Mouse (Mus musculus) cortical plate, adult 2 months (tissue): ENCODE measurements around the gene Hdc. TPM values are rescaled to one million over a fixed set of nuclear protein-coding genes. Genes with fewer than 3 reads are reported as not detected.
A peak's percentile ranks its signal among the peaks of the same experiment; 100 is the strongest.

Experiments used
- H3K27ac ChIP-seq: fragments of 200-500 bp; 2 replicates; pipeline ENCODE4 v1.5.1; 2012; ENCODE audit warnings: low read length, control low read depth, inconsistent platforms; ENCODE audit not compliant: insufficient read depth
- H3K4me1 ChIP-seq: fragments of 200-500 bp; 2 replicates; pipeline ENCODE4 v1.6.1; 2011; ENCODE audit warnings: low read length; ENCODE audit not compliant: control insufficient read depth, insufficient read depth
- H3K4me3 ChIP-seq: fragments of 200-500 bp; 2 replicates; pipeline ENCODE4 v1.5.1; 2011; ENCODE audit warnings: mild to moderate bottlenecking, low read length, control low read depth; ENCODE audit not compliant: insufficient read depth
- CTCF ChIP-seq: fragments of 200-500 bp; IDR thresholded peaks from 2 replicates; pipeline ENCODE4 v1.5.1; 2011; ENCODE audit warnings: mild to moderate bottlenecking, control low read depth, low read length; ENCODE audit not compliant: insufficient read depth; ENCODE audit errors: extremely low read depth
- POLR2A ChIP-seq: fragments of 200-500 bp; IDR thresholded peaks from 2 replicates; pipeline ENCODE4 v1.6.1; 2011; ENCODE audit warnings: mild to moderate bottlenecking, low read length, control low read depth; ENCODE audit not compliant: insufficient read depth; ENCODE audit errors: extremely low read depth
- polyA plus RNA-seq: library from polyadenylated mRNA; depleted of rRNA; stranded (reverse); fragments of >200 nt; gene quantifications from 2 replicates; pipeline ENCODE4 v1.2.3, GENCODE M21; 2012; rRNA removed

Gene Hdc
- polyA plus RNA-seq = 1.3 and 1.6 TPM in 2 replicates

GRCm38 (mm10) chr2:126619249-126619704, at the start of gene Hdc:
TSS of gene Hdc (minus strand) at chr2:126619299.
- no peak within 1 kb of the TSS for H3K27ac ChIP-seq
- H3K4me1 ChIP-seq = no peaks in the 10 kb centered on the region
- no peak within 1 kb of the TSS for H3K4me3 ChIP-seq
- TF ChIP-seq CTCF = no peak
- no peak for TF ChIP-seq POLR2A

DNA sequence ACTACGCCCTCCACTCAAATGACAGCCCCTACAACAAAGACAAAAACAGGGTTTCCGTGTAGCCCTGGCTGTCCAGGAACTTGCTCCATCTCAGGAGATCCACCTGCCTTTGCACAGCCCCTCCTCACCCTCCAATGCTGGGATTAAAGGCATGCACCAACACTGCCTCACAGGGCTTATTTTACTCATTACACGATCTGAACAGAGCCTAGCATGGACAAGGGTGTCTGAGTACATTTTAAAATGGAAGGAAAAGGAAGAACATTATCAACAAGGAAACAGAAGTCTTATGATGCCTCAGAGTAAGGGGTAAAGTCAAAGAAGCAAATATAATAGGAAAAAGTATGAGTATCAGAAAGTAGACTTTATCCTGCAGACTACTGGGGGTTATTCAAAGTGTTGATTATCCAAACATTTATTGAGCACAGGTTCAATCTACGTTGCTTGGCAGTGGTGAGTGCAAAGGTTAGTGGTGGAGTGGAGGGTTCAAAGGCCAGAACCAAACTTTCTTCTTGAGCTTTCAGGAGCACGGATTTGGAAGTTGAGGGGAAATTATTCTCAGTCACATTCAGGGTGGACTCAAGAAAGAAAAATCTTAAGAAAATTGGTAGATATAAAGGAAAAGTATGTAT, 49.6 kb upstream of the Hdc start:
- no peak overlapping the region for H3K4me3 ChIP-seq
- TF ChIP-seq POLR2A = no peak
- TF ChIP-seq CTCF = no peak
- peaks cover 3% of the 10 kb centered on the region; the same call in 1 of the 2 replicates for H3K4me1 ChIP-seq
- no peak overlapping the region for H3K27ac ChIP-seq

DNA sequence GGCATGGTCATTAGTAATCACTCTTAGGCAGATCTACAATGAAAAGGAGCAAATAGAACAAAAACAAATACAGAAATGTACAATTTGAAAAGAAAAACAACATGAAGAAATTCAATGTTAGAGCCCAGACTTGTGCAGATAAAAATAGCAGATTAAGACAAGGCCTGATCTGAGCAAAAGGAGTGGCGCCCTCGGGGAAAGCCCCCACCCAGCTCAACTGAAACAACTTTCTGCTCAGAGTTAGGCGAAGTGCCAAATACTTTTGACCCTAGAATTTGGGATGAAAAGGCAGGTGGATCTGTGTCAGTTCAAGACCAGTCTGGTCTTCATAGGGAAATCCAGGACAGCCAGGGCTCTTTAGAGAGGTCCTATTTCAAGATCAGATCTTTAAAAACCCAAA, 46.9 kb upstream of the Hdc start:
- H3K27ac ChIP-seq = no peak overlapping the region
- H3K4me3 ChIP-seq = no peak overlapping the region
- no peaks in the 10 kb centered on the region for H3K4me1 ChIP-seq
- TF ChIP-seq CTCF (no peak), POLR2A (no peak)

DNA sequence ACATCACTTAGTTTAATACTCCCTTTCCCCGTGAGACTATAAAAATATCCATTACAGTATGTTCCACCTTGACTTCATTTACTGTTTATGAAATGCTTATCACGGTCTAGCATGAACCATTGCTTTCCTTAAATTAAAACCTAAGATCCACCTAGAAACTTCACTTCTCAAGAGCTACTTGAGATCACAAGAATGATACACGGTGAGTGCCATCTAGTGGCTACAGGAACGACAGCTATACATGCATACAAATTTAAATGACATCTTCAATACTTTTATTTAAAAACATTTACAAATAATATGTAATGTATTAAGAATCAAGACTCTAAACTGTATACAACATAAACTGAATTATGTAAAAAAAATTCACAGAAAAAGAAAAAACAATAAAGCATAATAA, 44.4 kb upstream of the Hdc start:
- Histone ChIP-seq H3K4me3 (no peak overlapping the region), H3K4me1 (no peaks in the 10 kb centered on the region), H3K27ac (no peak overlapping the region)
- TF ChIP-seq CTCF (peak; percentile 12; the same call in 1 of the 2 replicates), POLR2A (no peak)

GRCm38 (mm10) chr2:126652929-126653328, 33.8 kb upstream of the Hdc start:
- Histone ChIP-seq H3K27ac (no peak overlapping the region), H3K4me1 (no peaks in the 10 kb centered on the region), H3K4me3 (no peak overlapping the region)
- no peak for TF ChIP-seq CTCF
- no peak for TF ChIP-seq POLR2A

DNA sequence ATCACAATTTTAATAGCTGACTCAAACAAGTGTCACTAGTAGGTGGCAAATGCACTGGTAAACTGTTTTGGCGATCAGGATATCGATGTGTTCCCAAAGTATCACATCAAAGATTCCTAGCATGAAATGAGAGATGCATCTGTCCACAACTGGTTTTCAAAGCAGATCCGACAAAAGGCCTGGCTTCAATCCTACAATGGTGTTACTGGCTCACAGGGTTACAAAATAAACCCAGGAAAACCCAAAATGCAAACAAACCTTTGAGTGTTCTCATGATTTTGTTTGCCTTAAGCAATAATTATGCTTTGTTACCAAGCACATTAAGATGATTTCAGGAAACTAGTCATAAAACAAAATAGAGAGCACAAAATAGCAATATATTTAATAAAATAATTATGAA, 28.7 kb upstream of the Hdc start:
- no peak overlapping the region for H3K4me3 ChIP-seq
- H3K27ac ChIP-seq = no peak overlapping the region
- no peaks in the 10 kb centered on the region for H3K4me1 ChIP-seq
- no peak for TF ChIP-seq CTCF
- no peak for TF ChIP-seq POLR2A

DNA sequence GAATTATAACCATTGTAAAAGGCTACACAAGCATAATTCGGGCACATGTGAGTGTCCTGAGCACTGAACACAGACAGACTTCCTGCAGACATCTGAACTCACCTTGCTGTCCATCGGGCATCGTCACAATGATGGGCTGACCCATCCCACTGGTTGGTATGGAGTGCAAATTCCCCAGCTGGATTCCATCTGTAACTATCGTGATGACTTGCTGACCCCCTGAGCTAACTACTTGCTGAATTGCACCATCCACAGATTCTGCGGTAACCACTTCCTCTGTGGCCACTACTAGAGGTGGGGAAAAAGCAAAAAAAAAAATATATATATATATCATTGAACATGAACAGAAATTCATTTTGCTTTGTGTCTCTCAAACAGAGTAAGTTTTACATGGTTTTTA, 27.4 kb upstream of the Hdc start:
- no peak overlapping the region for H3K4me3 ChIP-seq
- no peak overlapping the region for H3K27ac ChIP-seq
- no peak for TF ChIP-seq CTCF
- TF ChIP-seq POLR2A = no peak
- H3K4me1 ChIP-seq = no peaks in the 10 kb centered on the region

DNA sequence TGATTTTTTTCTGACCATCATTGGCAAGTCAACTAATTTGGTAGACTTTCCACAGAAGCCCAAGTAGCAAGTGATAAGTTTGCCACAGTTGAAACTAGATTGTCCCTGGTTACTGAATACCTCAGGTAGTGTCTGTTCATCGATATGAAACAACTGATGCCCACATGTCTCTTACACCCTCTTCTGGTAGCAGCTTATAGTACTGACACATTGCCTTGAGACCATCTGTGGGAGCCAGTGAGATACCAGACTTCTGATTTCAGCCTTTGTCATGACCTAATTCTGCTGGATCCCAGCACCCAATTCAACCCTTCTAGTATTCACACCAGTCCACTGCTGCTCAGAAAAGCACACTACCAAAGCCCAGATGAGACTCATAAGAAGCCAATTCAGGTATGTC, 25.7 kb upstream of the Hdc start:
- no peak overlapping the region for H3K4me3 ChIP-seq
- H3K4me1 ChIP-seq = no peaks in the 10 kb centered on the region
- no peak overlapping the region for H3K27ac ChIP-seq
- TF ChIP-seq POLR2A (no peak), CTCF (no peak)

DNA sequence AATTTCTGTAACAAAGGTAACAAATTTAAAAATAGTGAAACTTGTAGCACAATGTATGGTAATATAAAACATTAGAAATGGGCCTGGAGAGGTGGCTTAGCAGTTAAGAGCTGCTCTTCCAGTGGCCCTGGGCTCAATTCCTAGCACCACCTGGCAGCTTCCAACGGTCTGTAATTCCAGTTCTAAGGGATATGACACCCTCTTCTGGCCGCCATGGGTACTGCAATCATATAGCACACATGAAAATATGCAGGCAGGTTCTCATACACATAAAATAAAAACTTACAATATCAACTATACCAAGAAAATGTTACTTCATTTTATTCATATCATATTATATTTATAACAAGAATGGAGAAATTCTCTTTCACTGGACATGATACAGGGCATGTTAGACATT, 21.2 kb upstream of the Hdc start:
- Histone ChIP-seq H3K4me1 (no peaks in the 10 kb centered on the region), H3K27ac (no peak overlapping the region), H3K4me3 (no peak overlapping the region)
- TF ChIP-seq CTCF (no peak), POLR2A (no peak)
